Mouse (Mus musculus) lung, embryonic 14.5 days (tissue): ENCODE results near the gene Gm12166. TPM values are rescaled to one million over a fixed set of nuclear protein-coding genes. Genes with fewer than 3 reads are reported as not detected.
"Not testable (repeated sequence)": the region's sequence is repeated elsewhere in the genome, so short reads cannot be mapped to it uniquely, and the experiment has no call there.

Experiments
- ATAC-seq: fragments of 200-750 bp; cut with Nextera tagmentation; 2 replicates; pipeline ENCODE4 v1.8.0; 2017; ENCODE audit warnings: mild to moderate bottlenecking, moderate TSS enrichment, moderate library complexity; ENCODE audit not compliant: insufficient read depth
- DNase-seq: peaks from one replicate; pipeline ENCODE4 v3.0.0-alpha.2; 2015
- H3K27ac ChIP-seq: fragments of 300-500 bp; sonication (generic); 2 replicates; pipeline ENCODE4 v1.5.1; 2014; ENCODE audit warnings: low read depth, mild to moderate bottlenecking, moderate library complexity
- H3K27me3 ChIP-seq: fragments of 300-500 bp; sonication (generic); 2 replicates; pipeline ENCODE4 v1.6.1; 2014; ENCODE audit warnings: low read length, control low read depth; ENCODE audit not compliant: insufficient read depth
- H3K36me3 ChIP-seq: fragments of 300-500 bp; sonication (generic); 2 replicates; pipeline ENCODE4 v1.6.1; 2014; ENCODE audit warnings: control low read depth; ENCODE audit not compliant: insufficient read depth
- H3K4me1 ChIP-seq: fragments of 300-500 bp; sonication (generic); 2 replicates; pipeline ENCODE4 v1.6.1; 2014; ENCODE audit warnings: antibody characterized with exemption, control low read depth; ENCODE audit not compliant: insufficient read depth
- H3K4me2 ChIP-seq: fragments of 300-500 bp; sonication (generic); 2 replicates; pipeline ENCODE4 v1.6.1; 2014; ENCODE audit warnings: mild to moderate bottlenecking
- H3K4me3 ChIP-seq: fragments of 300-500 bp; sonication (generic); 2 replicates; pipeline ENCODE4 v1.5.1; 2014; ENCODE audit warnings: low read depth, low read length
- H3K9ac ChIP-seq: fragments of 300-500 bp; sonication (generic); 2 replicates; pipeline ENCODE4 v1.6.1; 2014
- H3K9me3 ChIP-seq: fragments of 300-500 bp; sonication (generic); 2 replicates; pipeline ENCODE4 v1.6.1; 2016; ENCODE audit warnings: low read depth, low read length, control low read depth
- CTCF ChIP-seq: IDR thresholded peaks from 2 replicates; pipeline ENCODE4 v1.5.1; 2016; ENCODE audit warnings: antibody characterized with exemption, low read depth
- WGBS: fragments of 180-500 bp; shearing (Covaris S2); extraction: QIAGEN DNeasy Blood & Tissue Kit; methylation state at CpG from one replicate; pipeline ENCODE4 v1.1.7; 2014; 5-methylcytosine and 5-hydroxymethylcytosine counted together
- polyA plus RNA-seq: library from polyadenylated mRNA; unstranded; fragments of >200 nt; fragmentation: Nextera tagmentation; extraction: Ambion mirVana; gene quantifications from 2 replicates; pipeline ENCODE4 v1.2.1, GENCODE M21; 2014

The Gm12166 gene
- 4.9 and 6.1 TPM in 2 replicates for polyA plus RNA-seq

GRCm38 (mm10) chr11:46052105-46052659, at the start of gene Gm12166:
TSS of gene Gm12166 (minus strand) at chr11:46052321.
- not testable (repeated sequence) for H3K4me3 ChIP-seq, H3K9me3 ChIP-seq, H3K27ac ChIP-seq, H3K4me2 ChIP-seq, H3K36me3 ChIP-seq, H3K27me3 ChIP-seq, ATAC-seq, H3K4me1 ChIP-seq, H3K9ac ChIP-seq
- 27% methylated on average over 19 of the region's 19 CpGs for WGBS
- DNase-seq: peak; percentile 77
- TF ChIP-seq CTCF: peak; percentile 63

- Histone ChIP-seq H3K4me1 (no peaks in the 10 kb centered on the region), H3K9me3 (no peaks in the 10 kb centered on the region), H3K27ac (no peak overlapping the region), H3K27me3 (no peaks in the 10 kb centered on the region), H3K4me2 (no peak overlapping the region), H3K9ac (no peak overlapping the region), H3K4me3 (no peak overlapping the region), H3K36me3 (peaks cover 59% of the 10 kb centered on the region)
- TF ChIP-seq CTCF: no peak
- no peak for DNase-seq
- no peak for ATAC-seq
- WGBS: 69% methylated on average over 3 of the region's 3 CpGs
Measured at GRCm38 (mm10) chr11:46097062-46097461, 44.9 kb upstream of the Gm12166 start.

GRCm38 (mm10) chr11:46096265-46096649, 44.1 kb upstream of the Gm12166 start:
- Histone ChIP-seq H3K4me1 (peaks cover 7% of the 10 kb centered on the region; the same call in 1 of the 2 replicates), H3K27ac (no peak overlapping the region), H3K36me3 (peaks cover 51% of the 10 kb centered on the region), H3K27me3 (no peaks in the 10 kb centered on the region), H3K4me2 (no peak overlapping the region), H3K9me3 (no peaks in the 10 kb centered on the region), H3K9ac (no peak overlapping the region), H3K4me3 (no peak overlapping the region)
- TF ChIP-seq CTCF: no peak
- ATAC-seq (no peak), DNase-seq (no peak)
- WGBS: 91% methylated on average over 6 of the region's 6 CpGs

GRCm38 (mm10) chr11:46095477-46096264, 43.5 kb upstream of the Gm12166 start:
- peaks cover 46% of the 10 kb centered on the region for H3K36me3 ChIP-seq
- peak; percentile 36; the same call in 1 of the 2 replicates for ATAC-seq
- no peak for TF ChIP-seq CTCF
- H3K27ac ChIP-seq: peak overlapping the region; percentile 46; the same call in 1 of the 2 replicates
- WGBS: 66% methylated on average over 9 of the region's 9 CpGs
- no peaks in the 10 kb centered on the region for H3K27me3 ChIP-seq
- DNase-seq: no peak
- H3K9ac ChIP-seq: no peak overlapping the region
- H3K9me3 ChIP-seq: no peaks in the 10 kb centered on the region
- peaks cover 10% of the 10 kb centered on the region for H3K4me1 ChIP-seq
- no peak overlapping the region for H3K4me3 ChIP-seq
- no peak overlapping the region for H3K4me2 ChIP-seq

- Histone ChIP-seq H3K27ac (0 out of 2 replicates have a peak overlapping the region, but pooled peaks have one; percentile 16), H3K27me3 (no peaks in the 10 kb centered on the region), H3K4me2 (no peak overlapping the region), H3K4me1 (peaks cover 31% of the 10 kb centered on the region), H3K9me3 (no peaks in the 10 kb centered on the region), H3K9ac (no peak overlapping the region), H3K36me3 (peaks cover 24% of the 10 kb centered on the region), H3K4me3 (no peak overlapping the region)
- 71% methylated on average over 4 of the region's 4 CpGs for WGBS
- ATAC-seq (no peak), DNase-seq (no peak)
- no peak for TF ChIP-seq CTCF
Measured at GRCm38 (mm10) chr11:46092121-46092520, 40.0 kb upstream of the Gm12166 start.

- Histone ChIP-seq H3K27ac (peak overlapping the region; percentile 85), H3K36me3 (peaks cover 22% of the 10 kb centered on the region), H3K4me2 (no peak overlapping the region), H3K4me3 (no peak overlapping the region), H3K4me1 (peaks cover 35% of the 10 kb centered on the region), H3K27me3 (no peaks in the 10 kb centered on the region), H3K9me3 (no peaks in the 10 kb centered on the region), H3K9ac (no peak overlapping the region)
- DNase-seq: no peak
- TF ChIP-seq CTCF: no peak
- ATAC-seq: no peak
- 30% methylated on average over 10 of the region's 10 CpGs for WGBS
Measured at GRCm38 (mm10) chr11:46090951-46091667, 39.0 kb upstream of the Gm12166 start.
